8 mouse cellular contexts compared by ENCODE assay signal in the genomic region with DNA sequence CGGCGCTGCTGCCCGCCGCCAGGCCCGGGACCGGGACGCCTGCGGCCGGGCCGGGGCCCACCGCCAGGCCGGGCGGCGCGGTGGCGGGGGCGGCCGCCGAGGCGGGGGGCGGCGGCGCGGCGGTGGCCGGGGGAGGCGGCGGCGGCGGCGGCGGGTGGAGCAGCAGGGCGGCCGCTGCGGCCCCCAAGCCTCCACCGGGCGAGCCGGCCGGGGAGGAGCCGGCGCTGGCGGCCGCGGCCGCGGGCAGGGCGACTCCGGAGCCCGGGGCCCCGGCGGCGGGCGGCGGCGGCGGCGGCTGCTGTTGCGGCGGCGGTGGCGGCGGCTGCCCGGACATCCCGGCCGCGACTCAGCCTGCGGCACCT. TPM values are rescaled to one million over a fixed set of nuclear protein-coding genes. Genes with fewer than 3 reads are reported as not detected.
DNase-seq lines count a peak whose midpoint lies in the region; ATAC-seq and TF ChIP-seq lines count a peak whose summit lies in the region.

No protein-coding gene starts in this region.

- peak overlapping the region; percentile 74 for H3K4me2 ChIP-seq in kidney, postnatal 0 days (ENCODE audit: low read length)
- H3K4me2 ChIP-seq in hindbrain, embryonic 16.5 days (ENCODE audit: low read length) = peak overlapping the region; percentile 89
- peak overlapping the region; percentile 68 for H3K4me2 ChIP-seq in midbrain, embryonic 16.5 days (ENCODE audit: low read length)

- H3K9me3 ChIP-seq in kidney, postnatal 0 days (replicated peaks; ENCODE audit: low read length) = no peaks in the 10 kb centered on the region
- no peaks in the 10 kb centered on the region for H3K9me3 ChIP-seq in embryonic facial prominence, embryonic 10.5 days
- H3K9me3 ChIP-seq in hindbrain, embryonic 16.5 days (ENCODE audit: control insufficient read depth, low read length) = no peaks in the 10 kb centered on the region
- no peaks in the 10 kb centered on the region for H3K9me3 ChIP-seq in midbrain, embryonic 16.5 days (replicated peaks; ENCODE audit: control insufficient read depth, low read length, poor library complexity, severe bottlenecking)

- H3K27me3 ChIP-seq in kidney, postnatal 0 days (ENCODE audit: insufficient read depth, low read length) = no peaks in the 10 kb centered on the region
- H3K27me3 ChIP-seq in embryonic facial prominence, embryonic 10.5 days (replicated peaks; ENCODE audit: low read depth, poor library complexity, severe bottlenecking) = no peaks in the 10 kb centered on the region
- no peaks in the 10 kb centered on the region for H3K27me3 ChIP-seq in hindbrain, embryonic 16.5 days (replicated peaks; ENCODE audit: control insufficient read depth, insufficient read depth, low read length)
- H3K27me3 ChIP-seq in midbrain, embryonic 16.5 days (ENCODE audit: control insufficient read depth, insufficient read depth, low read depth, low read length) = no peaks in the 10 kb centered on the region

- peaks cover 13% of the 10 kb centered on the region for H3K4me1 ChIP-seq in kidney, postnatal 0 days (replicated peaks; ENCODE audit: insufficient read depth, low read length)
- H3K4me1 ChIP-seq in embryonic facial prominence, embryonic 10.5 days = peaks cover 32% of the 10 kb centered on the region
- peaks cover 20% of the 10 kb centered on the region for H3K4me1 ChIP-seq in hindbrain, embryonic 16.5 days (ENCODE audit: control insufficient read depth, insufficient read depth, low read depth, low read length)
- peaks cover 26% of the 10 kb centered on the region for H3K4me1 ChIP-seq in midbrain, embryonic 16.5 days (ENCODE audit: control insufficient read depth, insufficient read depth, low read length)

- WGBS in kidney, postnatal 0 days = 2% methylated on average over 10 of the region's 67 CpGs
- 16% methylated on average over 67 of the region's 67 CpGs for WGBS in embryonic facial prominence, embryonic 10.5 days
- WGBS in hindbrain, embryonic 16.5 days = 2% methylated on average over 10 of the region's 67 CpGs
- WGBS in midbrain, embryonic 16.5 days = 0% methylated on average over 32 of the region's 67 CpGs

- peak; percentile 21; the same call in 1 of the 2 replicates for ATAC-seq in kidney, postnatal 0 days (replicated peaks; ENCODE audit: low FRiP score, low read depth)
- ATAC-seq in hindbrain, embryonic 16.5 days = no peak
- peak; percentile 16; the same call in 1 of the 2 replicates for ATAC-seq in midbrain, embryonic 16.5 days

- DNase-seq in kidney, postnatal 0 days (ENCODE audit: low spot score) = no peak
- DNase-seq in kidney, postnatal 36 days = no peak
- no peak for DNase-seq in embryonic facial prominence, embryonic 10.5 days (ENCODE audit: low spot score)
- DNase-seq in retina, postnatal 1 day = no peak
- DNase-seq in thymus, postnatal 0 days (ENCODE audit: low spot score) = no peak
- no peak for DNase-seq in ovary, postnatal 10 days (ENCODE audit: low spot score)

- H3K9ac ChIP-seq in kidney, postnatal 0 days (ENCODE audit: low read depth, low read length) = peak overlapping the region; percentile 99
- peak overlapping the region; percentile 99 for H3K9ac ChIP-seq in hindbrain, embryonic 16.5 days (ENCODE audit: low read depth, low read length)
- peak overlapping the region; percentile 100 for H3K9ac ChIP-seq in midbrain, embryonic 16.5 days (ENCODE audit: low read depth, low read length)

- TF ChIP-seq CTCF in kidney, postnatal 0 days (IDR thresholded peaks at IDR 0.05; ENCODE audit: low read depth) = no peak

- peak overlapping the region; percentile 97 for H3K4me3 ChIP-seq in kidney, postnatal 0 days (replicated peaks; ENCODE audit: low read depth, low read length)
- peak overlapping the region; percentile 95 for H3K4me3 ChIP-seq in embryonic facial prominence, embryonic 10.5 days
- H3K4me3 ChIP-seq in hindbrain, embryonic 16.5 days (ENCODE audit: low read length) = peak overlapping the region; percentile 95
- H3K4me3 ChIP-seq in midbrain, embryonic 16.5 days (ENCODE audit: low read depth, low read length) = peak overlapping the region; percentile 99

- H3K36me3 ChIP-seq in kidney, postnatal 0 days (ENCODE audit: insufficient read depth, low read length) = no peaks in the 10 kb centered on the region
- H3K36me3 ChIP-seq in embryonic facial prominence, embryonic 10.5 days (replicated peaks) = 0 out of 2 replicates have a peak, but pooled peaks cover 3% of the 10 kb centered on the region
- no peaks in the 10 kb centered on the region for H3K36me3 ChIP-seq in hindbrain, embryonic 16.5 days (ENCODE audit: control insufficient read depth, insufficient read depth, low read length)
- no peaks in the 10 kb centered on the region for H3K36me3 ChIP-seq in midbrain, embryonic 16.5 days (ENCODE audit: control insufficient read depth, insufficient read depth, low read length)

- peak overlapping the region; percentile 100 for H3K27ac ChIP-seq in kidney, postnatal 0 days
- peak overlapping the region; percentile 98 for H3K27ac ChIP-seq in embryonic facial prominence, embryonic 10.5 days (replicated peaks)
- peak overlapping the region; percentile 99 for H3K27ac ChIP-seq in hindbrain, embryonic 16.5 days (ENCODE audit: low read depth, low read length)
- H3K27ac ChIP-seq in midbrain, embryonic 16.5 days (ENCODE audit: low read length) = peak overlapping the region; percentile 98

RNA-seq across cellular contexts. Expression of a gene that starts 0.5 kb away (rescaled TPM):
- 10.6 and 10.7 TPM in 2 replicates for polyA plus RNA-seq in kidney, postnatal 0 days (2015; fragmentation: Nextera tagmentation; extraction: Ambion mirVana)
- 7.8 and 8.0 TPM in 2 replicates for polyA plus RNA-seq in embryonic facial prominence, embryonic 10.5 days (2016; fragmentation: Nextera tagmentation; extraction: Ambion mirVana)
- polyA plus RNA-seq in hindbrain, embryonic 16.5 days (2015; fragmentation: Nextera tagmentation; extraction: Ambion mirVana) = 10.0 and 11.2 TPM in 2 replicates
- polyA plus RNA-seq in midbrain, embryonic 16.5 days (2015; fragmentation: Nextera tagmentation; extraction: Ambion mirVana) = 10.7 and 12.5 TPM in 2 replicates
- polyA plus RNA-seq in thymus, postnatal 0 days (2015; fragmentation: Nextera tagmentation; extraction: Ambion mirVana) = 13.1 and 15.3 TPM in 2 replicates
